Mouse (Mus musculus) midbrain, embryonic 11.5 days (tissue): Measurements from ENCODE around the gene C1qb. TPM values are rescaled to one million over a fixed set of nuclear protein-coding genes. Genes with fewer than 3 reads are reported as not detected.

ENCODE experiments used
- ATAC-seq: fragments of 200-750 bp; cut with Nextera tagmentation; 2 replicates; pipeline ENCODE4 v1.8.0; 2017; ENCODE audit warnings: moderate TSS enrichment, moderate library complexity; ENCODE audit not compliant: low FRiP score
- DNase-seq: peaks from one replicate; pipeline ENCODE4 v3.0.0; 2015; ENCODE audit warnings: low spot score; ENCODE audit errors: missing footprints
- H3K27ac ChIP-seq: fragments of 300-500 bp; sonication (generic); 2 replicates; pipeline ENCODE4 v1.5.1; 2014; ENCODE audit warnings: low read depth, low read length
- H3K27me3 ChIP-seq: fragments of 300-500 bp; sonication (generic); 2 replicates; pipeline ENCODE4 v1.6.1; 2014; ENCODE audit warnings: mild to moderate bottlenecking, low read length, moderate library complexity, mixed read lengths; ENCODE audit not compliant: control insufficient read depth, insufficient read depth
- H3K36me3 ChIP-seq: fragments of 300-500 bp; sonication (generic); 2 replicates; pipeline ENCODE4 v1.6.1; 2014; ENCODE audit warnings: mild to moderate bottlenecking, low read length, moderate library complexity, mixed read lengths; ENCODE audit not compliant: control insufficient read depth, insufficient read depth
- H3K4me1 ChIP-seq: fragments of 300-500 bp; sonication (generic); 2 replicates; pipeline ENCODE4 v1.6.1; 2014; ENCODE audit warnings: low read length; ENCODE audit not compliant: control insufficient read depth, insufficient read depth
- H3K4me2 ChIP-seq: fragments of 300-500 bp; sonication (generic); 2 replicates; pipeline ENCODE4 v1.6.1; 2014; ENCODE audit warnings: mild to moderate bottlenecking, moderate library complexity
- H3K4me3 ChIP-seq: fragments of 300-500 bp; sonication (generic); 2 replicates; pipeline ENCODE4 v1.5.1; 2014; ENCODE audit warnings: low read depth, low read length
- H3K9ac ChIP-seq: fragments of 300-500 bp; sonication (generic); 2 replicates; pipeline ENCODE4 v1.6.1; 2014; ENCODE audit warnings: low read length
- H3K9me3 ChIP-seq: fragments of 300-500 bp; sonication (generic); 2 replicates; pipeline ENCODE4 v1.6.1; 2016; ENCODE audit warnings: low read length; ENCODE audit not compliant: control insufficient read depth
- WGBS: fragments of 180-500 bp; shearing (Covaris S2); extraction: QIAGEN DNeasy Blood & Tissue Kit; methylation state at CpG from one replicate; pipeline ENCODE4 v1.1.7; 2014; 5-methylcytosine and 5-hydroxymethylcytosine counted together
- polyA plus RNA-seq: library from polyadenylated mRNA; unstranded; fragments of >200 nt; fragmentation: Nextera tagmentation; extraction: Ambion mirVana; gene quantifications from 2 replicates; pipeline ENCODE4 v1.2.1, GENCODE M21; 2014

C1qb gene
- polyA plus RNA-seq, result 31.5 and 34.7 TPM in 2 replicates

GRCm38 (mm10) chr4:136886101-136886500, at the start of gene C1qb:
C1qb (minus strand) TSS chr4:136886187.
- ATAC-seq (no peak), DNase-seq (no peak)
- Histone ChIP-seq H3K4me2 (no peak within 1 kb of the TSS), H3K27ac (no peak within 1 kb of the TSS), H3K4me1 (no peaks in the 10 kb centered on the region), H3K9ac (no peak within 1 kb of the TSS), H3K4me3 (no peak within 1 kb of the TSS), H3K9me3 (no peaks in the 10 kb centered on the region), H3K36me3 (no peaks in the 10 kb centered on the region), H3K27me3 (no peaks in the 10 kb centered on the region)
- WGBS, result 81% methylated on average over 7 of the region's 7 CpGs

DNA sequence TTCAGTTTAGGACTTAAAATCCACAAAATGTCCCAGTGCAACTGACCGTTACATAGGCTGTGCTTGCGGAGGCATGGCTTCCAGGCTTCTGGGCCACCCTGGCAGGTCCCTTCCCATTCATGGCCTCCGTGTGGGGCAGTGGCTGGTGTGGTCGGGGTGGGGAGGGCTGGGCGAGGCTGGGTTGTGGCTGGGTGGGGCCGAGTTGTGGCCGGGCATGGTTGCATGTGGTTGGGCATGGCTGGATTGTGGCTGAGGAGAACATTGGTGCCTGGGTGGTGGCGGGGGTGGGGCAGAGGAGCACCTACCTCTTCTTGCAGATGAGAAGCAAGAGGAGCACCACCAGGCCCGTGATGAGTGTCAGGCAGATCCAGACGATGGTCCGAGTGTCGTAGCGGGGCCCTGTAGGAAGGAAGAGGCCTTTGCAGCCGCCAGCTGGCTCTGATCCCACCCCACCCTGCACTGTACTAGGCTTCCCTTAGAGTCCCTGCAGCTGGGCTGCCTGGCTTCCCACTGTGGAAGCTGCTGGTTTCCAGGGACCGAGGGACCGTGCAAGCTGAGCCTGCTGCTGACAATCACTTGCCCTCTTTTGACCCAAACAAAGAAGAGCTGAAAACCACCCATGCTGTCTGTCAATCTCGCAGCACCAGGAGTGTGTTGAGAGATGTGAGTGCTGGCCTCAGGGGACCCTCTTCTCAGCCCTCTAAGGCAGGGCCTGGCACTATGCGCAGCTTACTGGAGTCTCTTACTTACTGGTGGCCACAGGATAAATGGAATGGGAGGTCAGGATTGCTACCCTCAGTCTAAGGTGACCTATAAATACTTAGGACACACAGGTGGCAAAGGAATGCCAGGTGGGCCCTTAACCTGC, 49.0 kb upstream of the C1qb start:
- H3K27me3 ChIP-seq, result peaks cover 8% of the 10 kb centered on the region
- ATAC-seq, result no peak

GRCm38 (mm10) chr4:136930474-136930873, 44.5 kb upstream of the C1qb start:
- WGBS, result 87% methylated on average over 8 of the region's 8 CpGs
- ATAC-seq (no peak), DNase-seq (no peak)
- Histone ChIP-seq H3K36me3 (no peaks in the 10 kb centered on the region), H3K27me3 (peaks cover 23% of the 10 kb centered on the region), H3K27ac (no peak overlapping the region), H3K9me3 (no peaks in the 10 kb centered on the region), H3K4me2 (no peak overlapping the region), H3K4me3 (no peak overlapping the region), H3K4me1 (peaks cover 8% of the 10 kb centered on the region; the same call in 1 of the 2 replicates), H3K9ac (no peak overlapping the region)

More for the DNA sequence above, 49.0 kb upstream of the C1qb start:
- Histone ChIP-seq H3K4me3 (no peak overlapping the region), H3K9ac (no peak overlapping the region), H3K36me3 (no peaks in the 10 kb centered on the region), H3K4me1 (0 out of 2 replicates have a peak, but pooled peaks cover 2% of the 10 kb centered on the region), H3K4me2 (no peak overlapping the region), H3K27ac (no peak overlapping the region), H3K9me3 (no peaks in the 10 kb centered on the region)
- 44% methylated on average over 18 of the region's 18 CpGs for WGBS
- DNase-seq, result peak; percentile 85

DNA sequence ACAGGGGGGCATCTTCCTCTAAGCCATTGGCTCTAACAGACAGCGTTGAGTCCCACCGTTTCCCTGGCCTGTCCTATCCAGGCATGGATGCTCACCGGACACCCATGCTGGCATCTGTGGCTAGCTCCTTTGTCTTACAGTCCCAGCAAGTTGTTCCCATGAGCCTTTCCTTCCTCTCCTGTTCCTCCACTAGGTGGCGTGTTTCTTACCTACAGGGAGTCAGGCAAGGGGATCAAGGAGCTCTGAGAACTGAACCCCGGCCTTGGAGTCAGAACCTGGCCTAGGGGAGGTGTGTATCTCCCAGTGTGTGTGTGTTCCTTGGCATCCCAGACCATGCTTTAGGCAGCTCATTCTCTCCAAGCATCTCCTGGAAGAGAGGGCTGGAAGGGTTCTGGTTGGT, 42.9 kb upstream of the C1qb start:
- Histone ChIP-seq H3K4me2 (no peak overlapping the region), H3K27ac (no peak overlapping the region), H3K4me3 (no peak overlapping the region), H3K36me3 (no peaks in the 10 kb centered on the region), H3K9me3 (no peaks in the 10 kb centered on the region), H3K4me1 (peaks cover 6% of the 10 kb centered on the region; the same call in 1 of the 2 replicates), H3K27me3 (peaks cover 32% of the 10 kb centered on the region), H3K9ac (no peak overlapping the region)
- WGBS, result 9% methylated on average over 5 of the region's 5 CpGs
- 0 out of 2 replicates have a peak, but pooled peaks have one; percentile 19 for ATAC-seq
- DNase-seq, result no peak

DNA sequence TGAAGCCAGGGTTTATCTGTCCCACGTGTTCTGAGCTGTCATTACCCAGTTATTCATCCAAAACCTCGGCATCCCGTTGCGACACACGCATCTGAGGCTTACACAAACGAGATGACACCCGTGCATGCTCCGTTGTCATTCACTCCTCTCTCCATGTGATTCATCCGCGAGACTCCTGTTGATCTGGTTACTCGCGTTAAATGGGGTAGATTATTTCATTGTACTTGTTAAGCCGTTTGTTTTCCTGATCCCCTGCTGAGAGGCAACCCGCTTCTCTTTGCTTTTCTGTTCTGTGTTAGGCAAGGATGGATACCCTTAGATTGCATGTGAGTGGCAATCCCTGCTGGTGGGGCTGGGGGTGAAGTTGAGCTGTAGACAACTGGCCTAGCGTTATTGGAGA, 39.8 kb upstream of the C1qb start:
- Histone ChIP-seq H3K9ac (no peak overlapping the region), H3K4me2 (no peak overlapping the region), H3K36me3 (no peaks in the 10 kb centered on the region), H3K4me1 (peaks cover 10% of the 10 kb centered on the region), H3K4me3 (no peak overlapping the region), H3K27me3 (peaks cover 33% of the 10 kb centered on the region), H3K27ac (no peak overlapping the region), H3K9me3 (no peaks in the 10 kb centered on the region)
- 3% methylated on average over 15 of the region's 15 CpGs for WGBS
- ATAC-seq (no peak), DNase-seq (peak; percentile 87)

GRCm38 (mm10) chr4:136924529-136924928, 38.5 kb upstream of the C1qb start:
- ATAC-seq, result no peak
- peak; percentile 95 for DNase-seq
- H3K4me2 ChIP-seq, result no peak overlapping the region
- peaks cover 31% of the 10 kb centered on the region for H3K27me3 ChIP-seq
- no peak overlapping the region for H3K9ac ChIP-seq
- H3K36me3 ChIP-seq, result no peaks in the 10 kb centered on the region
- 7% methylated on average over 6 of the region's 6 CpGs for WGBS
- no peaks in the 10 kb centered on the region for H3K9me3 ChIP-seq
- H3K4me1 ChIP-seq, result peaks cover 10% of the 10 kb centered on the region
- H3K27ac ChIP-seq, result no peak overlapping the region
- H3K4me3 ChIP-seq, result no peak overlapping the region

DNA sequence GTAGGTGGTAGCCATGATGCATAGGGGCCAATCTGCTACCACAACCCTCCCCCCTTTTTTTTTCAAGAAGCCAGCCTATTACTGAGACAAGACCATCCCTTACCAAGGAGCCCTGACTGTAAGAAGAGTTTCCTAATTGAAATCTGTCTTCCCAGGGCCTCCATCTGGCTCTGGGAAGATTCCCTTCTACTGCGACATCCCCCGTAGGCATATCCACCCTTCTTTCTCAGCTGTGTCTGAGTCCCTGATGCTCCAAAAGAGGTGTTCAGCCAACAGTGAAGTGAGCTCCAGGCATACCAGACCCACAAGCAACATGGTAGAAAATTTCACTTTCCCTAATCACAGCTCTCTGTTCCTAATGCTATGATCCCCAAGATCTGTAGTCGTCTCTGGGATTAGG, 33.5 kb upstream of the C1qb start:
- H3K9me3 ChIP-seq, result no peaks in the 10 kb centered on the region
- no peak overlapping the region for H3K27ac ChIP-seq
- no peaks in the 10 kb centered on the region for H3K36me3 ChIP-seq
- DNase-seq, result no peak
- H3K4me3 ChIP-seq, result no peak overlapping the region
- WGBS, result 78% methylated on average over 3 of the region's 3 CpGs
- no peak overlapping the region for H3K9ac ChIP-seq
- H3K4me2 ChIP-seq, result no peak overlapping the region
- peaks cover 3% of the 10 kb centered on the region for H3K27me3 ChIP-seq
- no peak for ATAC-seq
- peaks cover 8% of the 10 kb centered on the region for H3K4me1 ChIP-seq

GRCm38 (mm10) chr4:136918834-136919233, 32.8 kb upstream of the C1qb start:
- Histone ChIP-seq H3K9ac (no peak overlapping the region), H3K9me3 (no peaks in the 10 kb centered on the region), H3K4me3 (no peak overlapping the region), H3K36me3 (no peaks in the 10 kb centered on the region), H3K4me2 (no peak overlapping the region), H3K27me3 (peaks cover 3% of the 10 kb centered on the region), H3K27ac (no peak overlapping the region), H3K4me1 (peaks cover 10% of the 10 kb centered on the region)
- DNase-seq (no peak), ATAC-seq (no peak)
- 87% methylated on average over 8 of the region's 8 CpGs for WGBS

- Histone ChIP-seq H3K4me2 (no peak overlapping the region), H3K4me3 (no peak overlapping the region), H3K27ac (no peak overlapping the region), H3K9me3 (no peaks in the 10 kb centered on the region), H3K36me3 (no peaks in the 10 kb centered on the region), H3K9ac (no peak overlapping the region), H3K4me1 (peaks cover 16% of the 10 kb centered on the region), H3K27me3 (peaks cover 3% of the 10 kb centered on the region; the same call in 1 of the 2 replicates)
- 48% methylated on average over 7 of the region's 7 CpGs for WGBS
- ATAC-seq (no peak), DNase-seq (no peak)
Measured at GRCm38 (mm10) chr4:136917165-136917524, 31.2 kb upstream of the C1qb start.
